Mouse (Mus musculus) C2C12 (cell line): ENCODE data around the gene Tac2. TPM values are rescaled to one million over a fixed set of nuclear protein-coding genes. Genes with fewer than 3 reads are reported as not detected.
"Not testable (repeated sequence)": the region's sequence is repeated elsewhere in the genome, so short reads cannot be mapped to it uniquely, and the experiment has no call there.

ENCODE experiments used
- H3K27me3 ChIP-seq: one replicate; pipeline ENCODE4 v1.6.1; 2011; ENCODE audit not compliant: control insufficient read depth, insufficient read depth, insufficient read length
- H3K36me3 ChIP-seq: one replicate; pipeline ENCODE4 v1.6.1; 2011; ENCODE audit not compliant: control insufficient read depth, insufficient read depth
- H3K4me3 ChIP-seq: one replicate; pipeline ENCODE4 v1.5.1; 2011; ENCODE audit warnings: mild to moderate bottlenecking, control low read depth; ENCODE audit not compliant: poor library complexity, insufficient read depth, severe bottlenecking
- H3K79me2 ChIP-seq: one replicate; pipeline ENCODE4 v1.6.1; 2011; ENCODE audit not compliant: control insufficient read depth, insufficient read depth
- H3K79me3 ChIP-seq: one replicate; pipeline ENCODE4 v1.6.1; 2011; ENCODE audit warnings: low read depth, control low read depth
- H3ac ChIP-seq: one replicate; pipeline ENCODE3; 2011; ENCODE audit warnings: low read depth; ENCODE audit not compliant: control insufficient read depth, insufficient read length
- CEBPB ChIP-seq: IDR thresholded peaks from one replicate; pipeline ENCODE4 v1.6.1; 2011; ENCODE audit warnings: low read depth, mild to moderate bottlenecking, control low read depth, moderate library complexity
- CTCF ChIP-seq: IDR thresholded peaks from one replicate; pipeline ENCODE4 v1.5.1; 2011; ENCODE audit not compliant: control insufficient read depth, insufficient read depth, insufficient read length
- FOSL1 ChIP-seq: IDR thresholded peaks from one replicate; pipeline ENCODE4 v1.8.0; 2011; ENCODE audit warnings: mild to moderate bottlenecking, low read length; ENCODE audit not compliant: poor library complexity, insufficient read depth, severe bottlenecking
- MAX ChIP-seq: IDR thresholded peaks from one replicate; pipeline ENCODE4 v1.6.1; 2011; ENCODE audit warnings: mild to moderate bottlenecking, control low read depth
- MYOD1 ChIP-seq: IDR thresholded peaks from one replicate; pipeline ENCODE4 v1.6.1; 2011; ENCODE audit warnings: low read depth; ENCODE audit not compliant: control insufficient read depth, insufficient read length
- MYOG ChIP-seq: IDR thresholded peaks from one replicate; pipeline ENCODE4 v1.6.1; 2011; ENCODE audit not compliant: control insufficient read depth, insufficient read length; ENCODE audit errors: extremely low read depth
- USF1 ChIP-seq: IDR thresholded peaks from one replicate; pipeline ENCODE4 v1.6.1; 2011; ENCODE audit warnings: low read depth, mild to moderate bottlenecking, control low read depth, moderate library complexity
- polyA plus RNA-seq: library from polyadenylated mRNA; unstranded; fragments of >200 nt; fragmentation: generic; extraction: Trizol; gene quantifications from one replicate; pipeline ENCODE4 v1.2.1, GENCODE M21; 2012; ENCODE audit warnings: missing spikeins

Tac2 gene
- polyA plus RNA-seq, 1 experiment = not detected

GRCm38 (mm10) chr10:127755246-127755645 is 31.0 kb downstream of the Tac2 start:
- Histone ChIP-seq H3ac (no peak overlapping the region), H3K79me3 (no peaks in the 10 kb centered on the region), H3K4me3 (no peak overlapping the region), H3K27me3 (no peaks in the 10 kb centered on the region), H3K79me2 (no peaks in the 10 kb centered on the region), H3K36me3 (no peaks in the 10 kb centered on the region)
- no peak for TF ChIP-seq CTCF
- TF ChIP-seq USF1 = no peak
- no peak for TF ChIP-seq CEBPB
- no peak for TF ChIP-seq MYOG
- no peak for TF ChIP-seq MAX
- TF ChIP-seq MYOD1 = no peak
- no peak for TF ChIP-seq FOSL1

GRCm38 (mm10) chr10:127755770-127756468 is 31.6 kb downstream of the Tac2 start:
- H3K4me3 ChIP-seq = no peak overlapping the region
- H3K79me3 ChIP-seq = no peaks in the 10 kb centered on the region
- H3K79me2 ChIP-seq = no peaks in the 10 kb centered on the region
- no peaks in the 10 kb centered on the region for H3K27me3 ChIP-seq
- TF ChIP-seq FOSL1 (no peak), CEBPB (no peak), MYOG (no peak), CTCF (no peak), MAX (no peak), USF1 (no peak), MYOD1 (no peak)
- no peaks in the 10 kb centered on the region for H3K36me3 ChIP-seq
- no peak overlapping the region for H3ac ChIP-seq

GRCm38 (mm10) chr10:127759181-127760110 is 35.2 kb downstream of the Tac2 start, which contains the start of the genes Rdh1 and Rdh16f1:
Gene Rdh1, plus strand, starts transcription at chr10:127759721.
Gene Rdh16f1, plus strand, starts transcription at chr10:127759787.
- no peaks in the 10 kb centered on the region for H3K36me3 ChIP-seq
- no peaks in the 10 kb centered on the region for H3K79me3 ChIP-seq
- no peaks in the 10 kb centered on the region for H3K79me2 ChIP-seq
- TF ChIP-seq USF1 (no peak), CEBPB (no peak), MYOD1 (no peak), MYOG (no peak), CTCF (no peak), MAX (no peak), FOSL1 (no peak)
- peaks cover 14% of the 10 kb centered on the region for H3K27me3 ChIP-seq
- H3ac ChIP-seq = no peak within 1 kb of the TSS
- no peak within 1 kb of the TSS for H3K4me3 ChIP-seq

- not testable (repeated sequence) for H3K79me3 ChIP-seq, H3K36me3 ChIP-seq, H3K4me3 ChIP-seq, H3ac ChIP-seq, H3K79me2 ChIP-seq
- peaks cover 20% of the 10 kb centered on the region for H3K27me3 ChIP-seq
Measured at GRCm38 (mm10) chr10:127762926-127763325, 38.6 kb downstream of the Tac2 start.

GRCm38 (mm10) chr10:127763914-127764680 is 39.8 kb downstream of the Tac2 start:
- Histone ChIP-seq H3K4me3 (no peak overlapping the region), H3K79me3 (no peaks in the 10 kb centered on the region), H3ac (no peak overlapping the region), H3K36me3 (no peaks in the 10 kb centered on the region), H3K79me2 (no peaks in the 10 kb centered on the region), H3K27me3 (peaks cover 20% of the 10 kb centered on the region)
- TF ChIP-seq USF1 (no peak), MAX (no peak), CTCF (no peak), CEBPB (no peak), FOSL1 (no peak), MYOG (no peak), MYOD1 (no peak)
